Mouse (Mus musculus) cerebral cortex, adult 2 months (tissue): ENCODE measurements around the gene Mapre1.

Experiments used
- WGBS: fragments of 180-500 bp; shearing (Covaris S2); methylation state at CpG from one replicate; pipeline ENCODE4 v1.1.7; 2018; 5-methylcytosine and 5-hydroxymethylcytosine counted together

The Mapre1 gene

DNA sequence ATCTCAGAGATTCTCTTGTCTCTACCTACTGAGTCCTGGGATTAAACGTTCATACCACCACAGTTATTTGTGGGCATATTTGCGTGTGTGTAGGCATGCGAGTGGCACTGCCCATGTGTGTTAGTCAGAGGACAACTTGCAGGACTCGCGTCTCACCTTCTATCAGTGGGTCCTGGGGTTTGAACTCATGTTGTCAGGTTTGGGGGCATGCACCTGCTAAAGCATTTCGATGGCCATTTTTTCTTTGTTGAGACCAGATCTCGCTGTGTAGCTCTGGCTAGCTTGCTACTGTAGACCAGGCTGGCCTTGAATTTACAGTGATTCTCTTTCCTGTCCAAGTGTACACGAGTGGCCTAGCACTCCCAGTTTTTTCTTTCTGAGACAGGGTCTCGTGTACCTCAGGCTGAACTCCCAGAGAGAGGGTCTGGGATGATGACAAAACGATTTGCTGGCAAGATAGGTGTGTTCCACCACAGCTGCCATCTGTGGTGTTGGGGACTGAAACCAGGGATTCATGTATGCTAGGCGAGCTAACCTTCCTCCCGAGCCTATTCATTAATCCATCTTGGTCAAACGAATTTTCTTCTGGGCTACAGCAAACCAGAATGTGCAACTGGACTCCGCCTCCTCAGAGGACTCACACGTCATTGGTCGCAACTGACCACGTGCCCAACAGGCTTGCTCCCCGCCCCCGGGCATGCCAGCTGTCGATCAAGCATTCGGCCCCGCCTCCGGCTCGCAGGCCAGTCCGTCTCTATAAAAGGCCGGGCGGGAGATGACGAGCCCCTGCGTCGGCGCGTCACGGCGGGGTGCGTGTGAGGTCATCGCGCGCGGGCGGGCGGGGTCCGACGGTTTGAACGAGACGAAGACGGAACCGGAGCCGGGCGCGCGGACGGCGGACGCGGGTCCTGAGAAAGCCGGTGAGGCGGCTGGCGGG, at the start of gene Mapre1:
Gene Mapre1, plus strand, starts transcription at position 775 of the 937 bp plus-strand sequence.
- WGBS, result 9% methylated on average over 58 of the region's 58 CpGs

DNA sequence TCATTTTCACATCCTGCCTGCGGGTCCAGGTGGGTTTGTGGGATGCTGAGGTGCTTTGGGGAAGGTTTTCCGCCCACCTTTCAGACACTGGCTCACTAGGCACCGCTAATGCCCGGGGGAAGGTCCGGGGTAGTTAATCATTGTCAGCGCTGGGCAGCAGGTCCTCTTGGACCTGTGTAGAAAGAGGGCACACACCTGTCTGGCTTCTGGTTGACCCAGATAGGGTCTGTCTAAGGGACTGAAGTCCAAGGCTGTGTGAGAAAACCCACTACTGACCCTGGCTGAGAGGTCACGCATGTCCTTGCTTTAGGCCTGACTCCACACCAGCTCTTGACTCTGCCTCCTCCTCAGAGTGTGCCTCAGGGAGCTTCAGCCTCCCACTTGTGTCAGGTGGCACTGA, 47.7 kb upstream of the Mapre1 start:
- WGBS, result 93% methylated on average over 7 of the region's 7 CpGs

DNA sequence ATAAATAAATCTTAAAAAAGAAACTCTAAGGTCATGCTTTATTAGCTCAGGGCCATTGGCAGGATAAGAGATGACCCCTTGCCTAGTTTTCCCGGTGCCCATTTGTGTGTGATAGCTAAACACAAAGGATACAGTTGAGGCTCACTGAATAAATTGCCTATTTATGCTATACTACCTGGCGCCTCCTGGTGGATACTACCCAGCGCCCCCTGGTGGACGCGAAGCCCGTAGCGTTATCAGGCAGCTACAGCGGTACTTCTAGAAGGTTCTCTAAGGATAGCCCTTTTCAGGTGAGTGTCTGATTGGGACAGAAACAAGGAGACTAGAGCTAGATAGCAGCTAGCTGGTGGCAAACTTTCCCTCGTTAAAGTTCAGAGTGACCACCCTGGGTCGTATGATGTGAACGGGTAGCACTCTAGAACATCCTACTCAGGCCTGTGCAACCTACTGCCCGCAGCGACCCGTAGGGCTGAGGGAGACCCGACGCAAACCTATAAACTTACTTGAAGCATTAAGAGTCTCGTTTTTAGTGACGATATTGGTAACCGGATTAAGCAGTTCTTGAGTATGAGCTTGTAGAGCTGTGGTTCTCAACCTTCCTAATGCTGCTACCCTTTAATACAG, 46.5 kb upstream of the Mapre1 start:
- 69% methylated on average over 19 of the region's 19 CpGs for WGBS

GRCm38 (mm10) chr2:153696352-153696751, 44.7 kb upstream of the Mapre1 start, which contains the start of gene Dnmt3c:
Gene Dnmt3c (plus strand): TSS chr2:153696652.

DNA sequence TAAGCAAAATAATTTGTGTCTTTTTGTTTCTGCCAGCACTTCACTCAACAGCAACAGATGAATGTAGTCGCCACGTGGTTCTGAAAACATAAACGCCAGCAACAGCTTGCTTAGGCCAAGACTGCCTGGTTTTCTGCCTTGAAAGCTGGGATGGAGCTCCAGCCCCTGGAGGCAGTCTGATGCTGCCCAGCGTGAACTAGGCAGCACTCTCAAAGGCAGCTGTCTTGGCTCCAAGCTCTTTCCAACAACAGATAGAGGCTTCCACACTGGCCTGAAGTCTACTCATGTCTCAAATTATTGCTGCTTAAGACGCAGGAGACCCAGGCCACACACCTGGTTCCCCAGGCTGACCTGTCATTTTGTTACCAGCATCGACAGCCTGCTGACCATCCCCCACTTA, 37.7 kb upstream of the Mapre1 start:
- 60% methylated on average over 6 of the region's 6 CpGs for WGBS

- WGBS, result 47% methylated on average over 8 of the region's 8 CpGs
Measured at GRCm38 (mm10) chr2:153710701-153711330, 30.3 kb upstream of the Mapre1 start.

- 75% methylated on average over 3 of the region's 3 CpGs for WGBS
Measured at GRCm38 (mm10) chr2:153712646-153713091, 28.4 kb upstream of the Mapre1 start.

GRCm38 (mm10) chr2:153713227-153713626, 27.8 kb upstream of the Mapre1 start:
- WGBS, result 34% methylated on average over 4 of the region's 4 CpGs

- WGBS, result 87% methylated on average over 3 of the region's 3 CpGs
Measured at GRCm38 (mm10) chr2:153717861-153718260, 23.2 kb upstream of the Mapre1 start.

DNA sequence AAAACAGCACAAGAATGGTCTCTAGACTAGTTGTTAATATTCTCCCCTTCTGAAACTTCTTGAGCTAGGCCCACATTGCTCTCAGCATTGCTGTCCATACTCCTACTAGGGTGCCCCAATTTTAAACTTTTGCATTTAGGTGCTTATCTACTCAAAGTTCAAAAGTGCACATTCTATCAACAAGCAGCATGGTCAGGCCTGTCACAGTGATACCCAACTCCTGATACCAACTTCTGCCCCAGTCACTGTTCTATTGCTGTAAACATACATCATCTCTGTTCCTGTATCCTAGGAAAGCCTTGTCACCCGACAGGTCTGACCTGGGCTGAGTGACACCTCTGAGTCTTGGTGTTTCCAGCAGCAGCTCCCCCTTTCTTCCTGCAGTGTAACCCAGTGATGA, 18.0 kb upstream of the Mapre1 start:
- WGBS, result 98% methylated on average over 1 of the region's 1 CpGs

- WGBS, result 58% methylated on average over 2 of the region's 2 CpGs
Measured at GRCm38 (mm10) chr2:153724424-153724823, 16.6 kb upstream of the Mapre1 start.

DNA sequence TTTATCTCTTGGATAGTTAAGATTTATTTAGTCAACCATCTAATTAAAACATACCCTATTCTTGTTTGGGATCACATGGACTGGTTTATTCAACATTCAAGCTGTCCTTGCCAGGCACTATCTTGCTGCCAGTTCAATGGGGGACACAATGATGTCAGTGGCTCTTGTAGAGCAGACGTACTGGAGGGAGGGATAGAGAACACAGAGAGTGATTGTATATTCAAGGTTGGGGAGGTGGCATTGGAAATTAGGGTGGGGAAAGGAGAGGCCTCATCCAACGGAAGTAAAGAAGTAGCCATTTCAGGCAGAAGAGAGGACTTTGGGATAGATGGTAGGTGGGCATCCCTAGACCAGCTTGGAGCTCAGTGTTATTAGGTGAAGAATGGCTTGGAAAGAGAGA, 16.2 kb upstream of the Mapre1 start:
- WGBS, result 57% methylated on average over 2 of the region's 2 CpGs

DNA sequence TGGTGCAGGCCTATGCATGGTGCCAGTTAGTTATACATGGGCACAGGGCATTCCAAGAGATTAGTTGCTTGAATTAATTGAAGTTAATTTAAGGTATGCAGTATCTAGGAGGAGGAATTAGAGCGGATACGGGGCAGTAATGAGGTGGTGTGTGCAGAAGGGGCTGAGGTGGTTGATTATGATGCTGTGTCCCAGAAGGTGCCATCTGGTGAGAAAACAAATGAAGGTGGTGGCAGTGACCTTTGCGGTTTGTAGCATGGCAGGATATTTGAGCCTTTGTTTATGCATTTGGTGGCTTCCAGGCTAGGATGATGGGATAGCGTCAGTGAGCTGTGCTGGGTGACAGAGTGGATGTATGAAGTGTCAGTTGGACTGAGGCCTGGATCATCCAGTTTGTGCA, 15.8 kb upstream of the Mapre1 start:
- 90% methylated on average over 4 of the region's 4 CpGs for WGBS

- 87% methylated on average over 4 of the region's 4 CpGs for WGBS
Measured at GRCm38 (mm10) chr2:153734033-153734432, 7.0 kb upstream of the Mapre1 start.

GRCm38 (mm10) chr2:153741437-153742065, 477 bp downstream of the Mapre1 start:
- 2% methylated on average over 53 of the region's 56 CpGs for WGBS

DNA sequence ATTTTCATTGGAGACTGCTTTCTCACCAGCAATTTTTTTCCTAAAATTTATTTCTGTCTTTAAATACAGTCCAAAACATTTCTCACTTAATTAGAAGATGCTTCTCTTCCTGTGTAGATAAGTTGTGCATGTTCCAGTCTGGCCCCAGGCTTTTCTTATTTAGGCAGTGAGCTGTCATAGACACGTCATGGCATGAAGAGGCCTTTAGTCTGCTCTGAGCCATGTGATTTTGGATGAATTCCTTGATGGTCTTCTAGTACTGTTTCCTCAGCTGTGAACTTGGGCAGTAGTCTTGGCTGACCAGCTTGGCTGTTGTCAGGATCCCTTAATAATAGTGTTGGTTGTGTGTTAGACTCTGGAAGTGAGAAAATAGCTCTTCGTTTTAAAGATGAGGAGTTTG, 9.3 kb downstream of the Mapre1 start:
- 49% methylated on average over 2 of the region's 2 CpGs for WGBS

DNA sequence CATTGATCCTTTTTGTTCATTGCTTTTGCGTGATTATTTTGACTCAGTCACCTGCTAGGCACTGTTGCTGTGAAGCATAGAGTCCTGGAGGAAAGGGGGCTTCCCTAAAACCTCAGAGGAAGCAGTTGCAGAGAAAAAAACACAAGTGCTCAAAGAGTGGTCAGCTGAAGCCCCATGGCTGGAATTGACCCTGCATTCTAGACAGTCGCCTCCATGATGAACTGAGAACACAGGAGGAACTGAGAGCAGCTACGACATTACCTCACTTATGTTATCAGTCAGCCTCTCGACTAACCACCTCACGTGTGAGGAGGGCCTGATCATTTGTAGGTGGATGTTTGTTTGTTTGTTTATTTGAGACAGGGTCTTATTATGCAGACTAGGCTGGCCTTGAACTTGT, 21.0 kb downstream of the Mapre1 start:
- WGBS, result 90% methylated on average over 5 of the region's 5 CpGs

- 53% methylated on average over 6 of the region's 6 CpGs for WGBS
Measured at GRCm38 (mm10) chr2:153767484-153767883, 26.4 kb downstream of the Mapre1 start.

DNA sequence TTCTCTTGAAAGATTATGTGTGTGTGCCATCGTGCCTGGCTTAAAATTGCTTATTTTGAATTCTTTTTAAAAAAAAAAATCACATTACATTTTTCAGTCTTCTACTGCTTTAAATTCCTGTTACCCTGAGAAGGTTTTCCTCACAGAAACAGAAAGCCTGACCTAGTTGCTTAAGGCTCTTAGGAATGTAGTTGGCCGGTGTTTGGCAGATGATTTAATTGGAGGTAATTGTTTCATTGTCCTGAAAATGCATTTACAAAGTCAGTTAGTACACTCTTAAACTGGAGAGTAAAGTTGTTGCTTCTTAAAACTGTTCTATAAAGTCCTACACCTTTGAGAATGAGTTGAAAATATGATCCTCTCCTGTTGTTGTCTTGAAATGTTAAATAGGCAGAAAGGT, 27.8 kb downstream of the Mapre1 start:
- WGBS, result 53% methylated on average over 2 of the region's 2 CpGs

DNA sequence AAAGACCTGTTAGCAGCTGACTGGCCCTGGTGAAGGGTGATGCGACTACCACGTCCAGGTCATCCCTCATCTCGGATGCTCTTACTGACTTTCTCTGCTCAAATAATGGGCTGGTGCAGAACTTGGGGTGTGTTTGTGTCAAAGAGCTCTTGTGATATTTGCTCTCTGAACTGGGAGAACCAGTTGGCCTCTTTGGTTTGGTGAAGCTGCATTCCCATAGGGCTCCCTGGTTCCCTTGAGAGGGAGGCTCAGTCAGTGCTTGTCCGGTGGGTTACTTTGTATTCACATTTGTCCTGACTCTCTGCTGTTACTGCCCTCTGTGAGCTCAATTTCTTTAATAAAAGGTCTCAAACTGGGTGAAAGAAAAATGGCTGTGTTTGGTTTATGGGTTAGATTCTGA, 31.9 kb downstream of the Mapre1 start:
- over 99% methylated on average over 4 of the region's 4 CpGs for WGBS

DNA sequence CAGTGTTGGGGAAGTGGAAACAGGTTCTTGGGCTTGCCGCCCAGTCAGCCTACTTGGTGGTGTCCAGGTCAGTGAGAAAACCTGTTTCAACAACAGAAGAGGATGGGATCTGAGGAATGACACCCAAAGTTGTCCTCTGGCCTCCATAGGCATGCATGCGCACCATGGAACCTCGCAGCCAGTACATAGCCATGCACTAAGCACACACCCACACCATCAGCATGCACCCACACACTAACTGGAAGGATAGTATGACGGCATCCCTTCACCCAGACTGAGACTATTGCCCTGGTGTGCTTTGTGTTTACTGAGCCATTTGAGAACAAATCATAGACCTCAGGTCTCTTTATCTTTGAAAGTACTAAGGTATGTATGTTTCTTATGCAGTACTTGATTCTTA, 34.4 kb downstream of the Mapre1 start:
- WGBS, result 77% methylated on average over 4 of the region's 4 CpGs
